Mouse (Mus musculus) spleen, adult 2 months (tissue): ENCODE results near the gene Capn11. TPM values are rescaled to one million over a fixed set of nuclear protein-coding genes. Genes with fewer than 3 reads are reported as not detected.
A peak's percentile ranks its signal among the peaks of the same experiment; 100 is the strongest.

Experiments used
- DNase-seq, 2 experiments: peaks; one replicate each; pipeline versions ENCODE4 v3.0.0 to v3.0.0-alpha.2; 2012 to 2021; ENCODE audit warnings: low spot score in 2 of 2, low read depth in 1 of 2
- H3K27ac ChIP-seq: fragments of 200-500 bp; 2 replicates; pipeline ENCODE4 v1.5.1; 2012; ENCODE audit warnings: low read length, inconsistent platforms; ENCODE audit not compliant: insufficient read depth
- H3K27me3 ChIP-seq: fragments of 200-500 bp; 2 replicates; pipeline ENCODE4 v1.6.1; 2012; ENCODE audit warnings: mild to moderate bottlenecking, moderate library complexity, low read length, inconsistent platforms; ENCODE audit not compliant: control insufficient read depth, insufficient read depth
- H3K36me3 ChIP-seq: fragments of 200-500 bp; 2 replicates; pipeline ENCODE4 v1.6.1; 2012; ENCODE audit warnings: mild to moderate bottlenecking, low read length, inconsistent platforms; ENCODE audit not compliant: control insufficient read depth, insufficient read depth
- H3K4me1 ChIP-seq: fragments of 200-500 bp; 2 replicates; pipeline ENCODE4 v1.6.1; 2011; ENCODE audit warnings: inconsistent platforms; ENCODE audit not compliant: control insufficient read depth, insufficient read depth, insufficient read length
- H3K4me3 ChIP-seq: fragments of 200-500 bp; 2 replicates; pipeline ENCODE4 v1.5.1; 2011; ENCODE audit warnings: mild to moderate bottlenecking, inconsistent platforms; ENCODE audit not compliant: insufficient read depth, insufficient read length; ENCODE audit errors: extremely low read depth
- CTCF ChIP-seq: fragments of 200-500 bp; IDR thresholded peaks from 2 replicates; pipeline ENCODE4 v1.5.1; 2011; ENCODE audit warnings: mild to moderate bottlenecking, inconsistent platforms; ENCODE audit not compliant: insufficient read depth, insufficient read length, insufficient replicate concordance; ENCODE audit errors: extremely low read depth
- POLR2A ChIP-seq: fragments of 200-500 bp; IDR thresholded peaks from 2 replicates; pipeline ENCODE4 v1.6.1; 2011; ENCODE audit warnings: low read depth, low read length, inconsistent platforms
- WGBS: fragments of 180-500 bp; shearing (Covaris S2); methylation state at CpG from one replicate; pipeline ENCODE4 v1.1.7; 2018; 5-methylcytosine and 5-hydroxymethylcytosine counted together
- polyA plus RNA-seq: library from polyadenylated mRNA; depleted of rRNA; stranded (reverse); fragments of >200 nt; gene quantifications from 2 replicates; pipeline ENCODE4 v1.2.3, GENCODE M21; 2012

Capn11 gene
- polyA plus RNA-seq, 1 experiment = not detected

- Histone ChIP-seq H3K4me3 (peak overlapping the region; percentile 68), H3K4me1 (peaks cover 18% of the 10 kb centered on the region; the same call in 1 of the 2 replicates), H3K36me3 (no peaks in the 10 kb centered on the region), H3K27ac (peak overlapping the region; percentile 20; the same call in 1 of the 2 replicates), H3K27me3 (no peaks in the 10 kb centered on the region)
- TF ChIP-seq CTCF = no peak
- TF ChIP-seq POLR2A = no peak
- DNase-seq = no peak
- 20% methylated on average over 23 of the region's 23 CpGs for WGBS
Measured at GRCm38 (mm10) chr17:45595736-45596390, 63.3 kb downstream of the Capn11 start.

DNA sequence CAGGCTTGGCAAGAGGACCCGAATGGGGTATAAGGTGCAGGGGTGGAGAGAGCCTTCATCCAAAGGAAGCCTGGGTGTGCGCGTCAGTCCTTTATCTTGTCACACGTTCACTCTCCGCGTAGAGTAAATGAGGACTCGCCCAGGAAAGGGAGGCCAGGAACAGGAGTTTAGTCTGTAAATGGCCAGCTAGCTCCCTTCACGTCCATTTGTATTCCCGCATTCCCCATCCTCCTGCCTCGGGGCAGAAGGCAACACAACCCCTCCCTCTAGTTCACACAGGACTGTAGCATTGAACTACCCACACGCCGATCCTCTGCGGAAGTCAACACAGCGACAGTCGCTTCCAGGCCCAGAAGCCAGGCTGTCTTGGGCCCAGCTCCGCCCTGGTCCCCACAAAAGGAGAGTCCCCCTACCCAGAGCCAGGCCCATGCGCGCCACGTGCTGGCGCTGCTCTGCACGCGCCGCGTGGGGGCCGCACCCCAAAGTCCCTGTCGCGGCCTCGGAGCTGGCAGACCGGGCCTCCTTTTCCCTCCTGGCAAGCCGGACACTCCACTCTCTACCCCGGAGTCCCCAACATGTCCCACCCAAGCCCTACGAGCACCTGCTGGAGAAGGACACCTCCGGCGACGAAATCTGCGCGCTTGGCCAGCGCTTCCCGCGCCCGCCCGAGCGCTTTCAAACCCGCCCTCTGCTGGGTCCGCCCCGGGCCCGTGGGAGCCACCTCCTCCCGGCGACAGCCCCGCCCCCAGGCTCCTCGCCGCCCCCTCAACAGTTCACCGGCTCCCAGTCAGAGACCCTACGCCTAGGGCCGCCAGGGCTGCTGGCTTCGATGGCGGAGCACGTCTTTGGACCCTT is 64.0 kb downstream of the Capn11 start:
- no peak for TF ChIP-seq POLR2A
- no peak for TF ChIP-seq CTCF
- WGBS = under 1% methylated on average over 55 of the region's 58 CpGs
- no peaks in the 10 kb centered on the region for H3K27me3 ChIP-seq
- H3K36me3 ChIP-seq = no peaks in the 10 kb centered on the region
- peak in 1 of 2 experiments; percentile 71 for DNase-seq
- H3K27ac ChIP-seq = peak overlapping the region; percentile 50
- H3K4me1 ChIP-seq = peaks cover 18% of the 10 kb centered on the region; the same call in 1 of the 2 replicates
- H3K4me3 ChIP-seq = peak overlapping the region; percentile 68

GRCm38 (mm10) chr17:45594195-45594594 is 64.9 kb downstream of the Capn11 start:
- Histone ChIP-seq H3K36me3 (no peaks in the 10 kb centered on the region), H3K27me3 (no peaks in the 10 kb centered on the region), H3K4me3 (no peak overlapping the region), H3K4me1 (peaks cover 15% of the 10 kb centered on the region; the same call in 1 of the 2 replicates), H3K27ac (peak overlapping the region; percentile 19; the same call in 1 of the 2 replicates)
- DNase-seq = no peak
- WGBS = 59% methylated on average over 8 of the region's 8 CpGs
- TF ChIP-seq CTCF = no peak
- TF ChIP-seq POLR2A = no peak

GRCm38 (mm10) chr17:45593479-45593878 is 65.6 kb downstream of the Capn11 start:
- peak overlapping the region; percentile 28 for H3K27ac ChIP-seq
- WGBS = 53% methylated on average over 8 of the region's 8 CpGs

GRCm38 (mm10) chr17:45592606-45593431 is 66.3 kb downstream of the Capn11 start:
- 52% methylated on average over 8 of the region's 8 CpGs for WGBS
- TF ChIP-seq POLR2A = no peak
- no peak for TF ChIP-seq CTCF
- Histone ChIP-seq H3K27me3 (no peaks in the 10 kb centered on the region), H3K27ac (peak overlapping the region; percentile 40), H3K4me1 (peaks cover 15% of the 10 kb centered on the region; the same call in 1 of the 2 replicates), H3K36me3 (no peaks in the 10 kb centered on the region), H3K4me3 (no peak overlapping the region)
- no peak for DNase-seq

More at GRCm38 (mm10) chr17:45593479-45593878, 65.6 kb downstream of the Capn11 start:
- H3K36me3 ChIP-seq = no peaks in the 10 kb centered on the region
- H3K4me3 ChIP-seq = no peak overlapping the region
- TF ChIP-seq CTCF (no peak), POLR2A (no peak)
- peaks cover 15% of the 10 kb centered on the region; the same call in 1 of the 2 replicates for H3K4me1 ChIP-seq
- no peaks in the 10 kb centered on the region for H3K27me3 ChIP-seq
- DNase-seq = no peak
